In genomic region chr2:48833884-48834450, GRCm38 (mm10) we compare ENCODE assay signal across 28 mouse cellular contexts. TPM values are rescaled to one million over a fixed set of nuclear protein-coding genes. Genes with fewer than 3 reads are reported as not detected.
DNase-seq lines count a peak whose midpoint lies in the region; ATAC-seq lines count a peak whose summit lies in the region.
"Had no signal": no experiment of that assay in that cellular context is flagged by ENCODE, and none has a peak within 500 bp of the region (broad histone marks: within the 10 kb centered on the region; RNA-seq: fewer than 3 reads in every experiment).

No protein-coding gene starts in this region.

- H3K27ac ChIP-seq in hindbrain, embryonic 16.5 days (ENCODE audit: low read depth, low read length): no peak overlapping the region
- H3K27ac ChIP-seq in hindbrain, embryonic 11.5 days (ENCODE audit: low read depth, low read length): no peak overlapping the region
- H3K27ac ChIP-seq in neural tube, embryonic 11.5 days (ENCODE audit: low read depth, low read length): no peak overlapping the region
- no peak overlapping the region for H3K27ac ChIP-seq in neural tube, embryonic 15.5 days (replicated peaks)
- H3K27ac ChIP-seq: embryonic facial prominence, embryonic 10.5 days; embryonic facial prominence, embryonic 15.5 days; forebrain, embryonic 12.5 days; heart, adult 2 months; heart, embryonic 13.5 days; hindbrain, embryonic 12.5 days; limb, embryonic 10.5 days; limb, embryonic 15.5 days; macrophage; midbrain, embryonic 13.5 days; neural tube, embryonic 12.5 days had no signal

- no peaks in the 10 kb centered on the region for H3K27me3 ChIP-seq in hindbrain, embryonic 16.5 days (replicated peaks; ENCODE audit: control insufficient read depth, insufficient read depth, low read length)
- H3K27me3 ChIP-seq in hindbrain, embryonic 11.5 days (ENCODE audit: control insufficient read depth, insufficient read depth, low read length): no peaks in the 10 kb centered on the region
- no peaks in the 10 kb centered on the region for H3K27me3 ChIP-seq in neural tube, embryonic 11.5 days (ENCODE audit: control insufficient read depth, insufficient read depth, low read length)
- H3K27me3 ChIP-seq in neural tube, embryonic 15.5 days (replicated peaks): no peaks in the 10 kb centered on the region
- H3K27me3 ChIP-seq: embryonic facial prominence, embryonic 15.5 days; forebrain, embryonic 12.5 days; heart, embryonic 13.5 days; hindbrain, embryonic 12.5 days; limb, embryonic 15.5 days; midbrain, embryonic 13.5 days; neural tube, embryonic 12.5 days had no signal

- no peak overlapping the region for H3K9ac ChIP-seq in hindbrain, embryonic 16.5 days (ENCODE audit: low read depth, low read length)
- no peak overlapping the region for H3K9ac ChIP-seq in hindbrain, embryonic 11.5 days (ENCODE audit: low read depth, low read length)
- no peak overlapping the region for H3K9ac ChIP-seq in neural tube, embryonic 11.5 days (ENCODE audit: low read length)
- H3K9ac ChIP-seq in neural tube, embryonic 15.5 days (replicated peaks): no peak overlapping the region
- H3K9ac ChIP-seq: embryonic facial prominence, embryonic 15.5 days; forebrain, embryonic 12.5 days; forebrain, postnatal 0 days; heart, embryonic 13.5 days; hindbrain, embryonic 12.5 days; limb, embryonic 15.5 days; midbrain, embryonic 13.5 days; neural tube, embryonic 12.5 days had no signal

- ATAC-seq in hindbrain, embryonic 16.5 days: peak; percentile 25; the same call in 1 of the 2 replicates
- ATAC-seq in hindbrain, embryonic 11.5 days (ENCODE audit: low FRiP score): no peak
- ATAC-seq in neural tube, embryonic 11.5 days (ENCODE audit: insufficient read depth, low FRiP score, low TSS enrichment): 0 out of 2 replicates have a peak, but pooled peaks have one; percentile 13
- 0 out of 2 replicates have a peak, but pooled peaks have one; percentile 18 for ATAC-seq in neural tube, embryonic 15.5 days (ENCODE audit: low FRiP score)
- ATAC-seq: activated CD4-positive, CD25-positive, alpha-beta regulatory T cell, adult 4 months; forebrain, postnatal 0 days; midbrain, embryonic 13.5 days had no signal

- no peaks in the 10 kb centered on the region for H3K4me1 ChIP-seq in hindbrain, embryonic 16.5 days (ENCODE audit: control insufficient read depth, insufficient read depth, low read depth, low read length)
- no peaks in the 10 kb centered on the region for H3K4me1 ChIP-seq in hindbrain, embryonic 11.5 days (replicated peaks; ENCODE audit: control insufficient read depth, insufficient read depth, low read length)
- no peaks in the 10 kb centered on the region for H3K4me1 ChIP-seq in neural tube, embryonic 11.5 days (ENCODE audit: control insufficient read depth, insufficient read depth, low read length)
- H3K4me1 ChIP-seq in neural tube, embryonic 15.5 days: peaks cover 2% of the 10 kb centered on the region; the same call in 1 of the 2 replicates
- H3K4me1 ChIP-seq: embryonic facial prominence, embryonic 15.5 days; forebrain, embryonic 12.5 days; limb, embryonic 10.5 days; limb, embryonic 15.5 days; neural tube, embryonic 12.5 days had no signal

- WGBS in hindbrain, embryonic 16.5 days: 71% methylated on average over 3 of the region's 3 CpGs
- WGBS in hindbrain, embryonic 11.5 days: 76% methylated on average over 3 of the region's 3 CpGs
- WGBS in neural tube, embryonic 11.5 days: 78% methylated on average over 3 of the region's 3 CpGs
- WGBS in neural tube, embryonic 15.5 days: 66% methylated on average over 3 of the region's 3 CpGs

- no peaks in the 10 kb centered on the region for H3K36me3 ChIP-seq in hindbrain, embryonic 16.5 days (ENCODE audit: control insufficient read depth, insufficient read depth, low read length)
- H3K36me3 ChIP-seq in hindbrain, embryonic 11.5 days (ENCODE audit: control insufficient read depth, insufficient read depth, low read length): no peaks in the 10 kb centered on the region
- no peaks in the 10 kb centered on the region; the same call in 1 of the 2 replicates for H3K36me3 ChIP-seq in neural tube, embryonic 11.5 days (ENCODE audit: control insufficient read depth, insufficient read depth, low read length)
- no peaks in the 10 kb centered on the region for H3K36me3 ChIP-seq in neural tube, embryonic 15.5 days
- H3K36me3 ChIP-seq: embryonic facial prominence, embryonic 10.5 days; embryonic facial prominence, embryonic 15.5 days; heart, embryonic 13.5 days; hindbrain, embryonic 12.5 days; limb, embryonic 10.5 days; limb, embryonic 15.5 days; midbrain, embryonic 13.5 days; neural tube, embryonic 12.5 days had no signal

- no peak overlapping the region for H3K4me3 ChIP-seq in hindbrain, embryonic 16.5 days (ENCODE audit: low read length)
- H3K4me3 ChIP-seq in hindbrain, embryonic 11.5 days (ENCODE audit: low read depth, low read length): no peak overlapping the region
- no peak overlapping the region for H3K4me3 ChIP-seq in neural tube, embryonic 11.5 days (ENCODE audit: low read depth, low read length)
- H3K4me3 ChIP-seq in neural tube, embryonic 15.5 days (replicated peaks): no peak overlapping the region
- H3K4me3 ChIP-seq: embryonic facial prominence, embryonic 10.5 days; embryonic facial prominence, embryonic 15.5 days; forebrain, embryonic 12.5 days; heart, adult 2 months; heart, embryonic 13.5 days; hindbrain, embryonic 12.5 days; limb, embryonic 10.5 days; limb, embryonic 15.5 days; midbrain, embryonic 13.5 days; neural tube, embryonic 12.5 days had no signal

- H3K9me3 ChIP-seq in hindbrain, embryonic 16.5 days (ENCODE audit: control insufficient read depth, low read length): no peaks in the 10 kb centered on the region
- no peaks in the 10 kb centered on the region for H3K9me3 ChIP-seq in hindbrain, embryonic 11.5 days (ENCODE audit: control insufficient read depth, low read length)
- H3K9me3 ChIP-seq in neural tube, embryonic 11.5 days (ENCODE audit: control insufficient read depth, low read length): no peaks in the 10 kb centered on the region
- no peaks in the 10 kb centered on the region for H3K9me3 ChIP-seq in neural tube, embryonic 15.5 days (replicated peaks)
- H3K9me3 ChIP-seq: embryonic facial prominence, embryonic 10.5 days; embryonic facial prominence, embryonic 15.5 days; forebrain, embryonic 12.5 days; heart, embryonic 13.5 days; hindbrain, embryonic 12.5 days; limb, embryonic 10.5 days; limb, embryonic 15.5 days; midbrain, embryonic 13.5 days; neural tube, embryonic 12.5 days had no signal

- no peak for DNase-seq in hindbrain, embryonic 11.5 days (ENCODE audit: low spot score)
- peak; percentile 38 to 39 for DNase-seq in kidney, postnatal 36 days
- DNase-seq in kidney, adult 18-20 months: no peak
- no peak for DNase-seq in neural tube, embryonic 11.5 days (ENCODE audit: low spot score)
- no peak for DNase-seq in neural tube, embryonic 10.5 days (ENCODE audit: extremely low spot score, low spot score)
- DNase-seq: adrenal gland, adult 2 months; adrenal gland, postnatal 36 days; cerebellum, adult 18-20 months; cerebellum, postnatal 10 days; forebrain, postnatal 0 days; heart, adult 2 months; heart, postnatal 10 days; layer of hippocampus, adult 9-11 months; right cerebral cortex, postnatal 14 days; thymus, postnatal 14 days had no signal

- no peak overlapping the region for H3K4me2 ChIP-seq in hindbrain, embryonic 16.5 days (ENCODE audit: low read length)
- no peak overlapping the region for H3K4me2 ChIP-seq in hindbrain, embryonic 11.5 days (replicated peaks; ENCODE audit: low read depth, low read length)
- H3K4me2 ChIP-seq in neural tube, embryonic 11.5 days (ENCODE audit: low read depth): no peak overlapping the region
- no peak overlapping the region for H3K4me2 ChIP-seq in neural tube, embryonic 15.5 days
- H3K4me2 ChIP-seq: embryonic facial prominence, embryonic 15.5 days; forebrain, embryonic 12.5 days; heart, embryonic 13.5 days; hindbrain, embryonic 12.5 days; limb, embryonic 15.5 days; midbrain, embryonic 13.5 days; neural tube, embryonic 12.5 days had no signal

RNA-seq across cellular contexts. Expression of gene Acvr2a, which starts 20.1 kb away (rescaled TPM):
- 35.7 and 43.8 TPM in 2 replicates for polyA plus RNA-seq in hindbrain, embryonic 16.5 days (2015; fragmentation: Nextera tagmentation; extraction: Ambion mirVana)
- polyA plus RNA-seq in hindbrain, embryonic 11.5 days (2014; fragmentation: Nextera tagmentation; extraction: Ambion mirVana): 42.8 and 47.5 TPM in 2 replicates
- 45.6 and 50.0 TPM in 2 replicates for polyA plus RNA-seq in neural tube, embryonic 11.5 days (2014; fragmentation: Nextera tagmentation; extraction: Ambion mirVana)
- polyA plus RNA-seq in neural tube, embryonic 15.5 days (2015; fragmentation: Nextera tagmentation; extraction: Ambion mirVana): 38.3 and 45.2 TPM in 2 replicates

Comparison
In these comparisons a context has a peak if more than half of its experiments do, and no peak if none do; other contexts are left out.
1. DNase-seq: peak in kidney, postnatal 36 days (2 of 2); none in hindbrain, embryonic 11.5 days (single experiment), kidney, adult 18-20 months (single experiment), neural tube, embryonic 11.5 days (single experiment) and neural tube, embryonic 10.5 days (single experiment).